In genomic region chr3:9481358-9481757, GRCm38 (mm10) we compare ENCODE assay signal across 11 mouse cellular contexts.
DNase-seq lines count a peak whose midpoint lies in the region; ATAC-seq and TF ChIP-seq lines count a peak whose summit lies in the region.
"Had no signal": no experiment of that assay in that cellular context is flagged by ENCODE, and none has a peak within 500 bp of the region (broad histone marks: within the 10 kb centered on the region; RNA-seq: fewer than 3 reads in every experiment).

No protein-coding gene starts in this region.

- H3K9ac ChIP-seq in lung, embryonic 14.5 days: no peak overlapping the region
- H3K9ac ChIP-seq in limb, embryonic 15.5 days: no peak overlapping the region
- H3K9ac ChIP-seq: liver, postnatal 0 days; neural tube, embryonic 12.5 days had no signal

- intact Hi-C loops in gastrocnemius, postnatal 14 days (cut with DNase I; ENCODE audit: low total_unique reads): no loop called here

- DNase-seq in cerebellum, adult 9-11 months: peak; percentile 45
- no peak for DNase-seq in cerebellum, adult 9-10 months
- DNase-seq in lung, embryonic 14.5 days: peak; percentile 50
- DNase-seq in lung, postnatal 25 days (ENCODE audit: low spot score): no peak
- DNase-seq in gastrocnemius, postnatal 14 days: peak; percentile 65
- DNase-seq in spleen, adult 12 weeks (ENCODE audit: low spot score): no peak
- no peak for DNase-seq in frontal cortex, postnatal 25 days (ENCODE audit: low spot score in 2 of 2)
- DNase-seq: liver, postnatal 0 days had no signal

- peaks cover 4% of the 10 kb centered on the region; the same call in 1 of the 2 replicates for H3K4me1 ChIP-seq in lung, embryonic 14.5 days (ENCODE audit: insufficient read depth)
- peaks cover 9% of the 10 kb centered on the region; the same call in 1 of the 2 replicates for H3K4me1 ChIP-seq in limb, embryonic 15.5 days
- H3K4me1 ChIP-seq: neural tube, embryonic 12.5 days had no signal

- H3K9me3 ChIP-seq in lung, embryonic 14.5 days (ENCODE audit: low read depth, low read length): no peaks in the 10 kb centered on the region
- H3K9me3 ChIP-seq in limb, embryonic 15.5 days: no peaks in the 10 kb centered on the region
- H3K9me3 ChIP-seq: neural tube, embryonic 12.5 days had no signal

- ATAC-seq in lung, embryonic 14.5 days (ENCODE audit: insufficient read depth): peak; percentile 44; the same call in 1 of the 2 replicates
- 0 out of 2 replicates have a peak, but pooled peaks have one; percentile 48 for ATAC-seq in limb, embryonic 15.5 days (ENCODE audit: insufficient number of reproducible peaks, low FRiP score, low TSS enrichment, low read depth)
- ATAC-seq: liver, postnatal 0 days had no signal

- H3K36me3 ChIP-seq in lung, embryonic 14.5 days (ENCODE audit: insufficient read depth): no peaks in the 10 kb centered on the region
- no peaks in the 10 kb centered on the region for H3K36me3 ChIP-seq in limb, embryonic 15.5 days
- H3K36me3 ChIP-seq: neural tube, embryonic 12.5 days had no signal

- peak overlapping the region; percentile 24; the same call in 1 of the 2 replicates for H3K27ac ChIP-seq in lung, embryonic 14.5 days (ENCODE audit: low read depth)
- no peak overlapping the region for H3K27ac ChIP-seq in limb, embryonic 15.5 days
- H3K27ac ChIP-seq: neural tube, embryonic 12.5 days had no signal

- no peaks in the 10 kb centered on the region for H3K27me3 ChIP-seq in lung, embryonic 14.5 days (ENCODE audit: insufficient read depth, low read length)
- no peaks in the 10 kb centered on the region for H3K27me3 ChIP-seq in limb, embryonic 15.5 days
- H3K27me3 ChIP-seq: neural tube, embryonic 12.5 days had no signal

- no peak for TF ChIP-seq CTCF in lung, embryonic 14.5 days (IDR thresholded peaks at IDR 0.05; ENCODE audit: low read depth)

- 66% methylated on average over 6 of the region's 6 CpGs for WGBS in lung, embryonic 14.5 days
- WGBS in limb, embryonic 15.5 days: 66% methylated on average over 6 of the region's 6 CpGs

- H3K4me2 ChIP-seq in lung, embryonic 14.5 days: no peak overlapping the region
- no peak overlapping the region for H3K4me2 ChIP-seq in limb, embryonic 15.5 days
- H3K4me2 ChIP-seq: neural tube, embryonic 12.5 days had no signal

- H3K4me3 ChIP-seq in lung, embryonic 14.5 days (ENCODE audit: low read depth, low read length): no peak overlapping the region
- no peak overlapping the region for H3K4me3 ChIP-seq in limb, embryonic 15.5 days
- H3K4me3 ChIP-seq: erythroblast, embryonic 14.5 days; neural tube, embryonic 12.5 days had no signal

Comparison
In these comparisons a context has a peak if more than half of its experiments do, and no peak if none do; other contexts are left out.
1. DNase-seq: peak in cerebellum, adult 9-11 months (single experiment), lung, embryonic 14.5 days (single experiment) and gastrocnemius, postnatal 14 days (single experiment); none in cerebellum, adult 9-10 months (single experiment), lung, postnatal 25 days (single experiment), spleen, adult 12 weeks (single experiment) and frontal cortex, postnatal 25 days (0 of 2).